Mouse (Mus musculus) liver, postnatal 0 days (tissue): ENCODE measurements at regions not wholly inside any gene's neighbourhood (a gene's known extent, or its start where the extent isn't known, plus 50 kb on each side); places are given as distances from the start of the nearest gene placed in this dataset.

Experiments
- ATAC-seq: fragments of 200-750 bp; cut with Nextera tagmentation; 2 replicates; pipeline ENCODE4 v1.8.0; 2017; ENCODE audit warnings: mild to moderate bottlenecking, moderate library complexity
- DNase-seq: peaks from one replicate; pipeline ENCODE4 v3.0.0-alpha.2; 2016
- H3K27ac ChIP-seq: fragments of 300-500 bp; sonication (generic); 2 replicates; pipeline ENCODE4 v1.5.1; 2014; ENCODE audit warnings: antibody characterized with exemption, moderate library complexity, mild to moderate bottlenecking, low read depth
- H3K27me3 ChIP-seq: fragments of 300-500 bp; sonication (generic); 2 replicates; pipeline ENCODE4 v1.6.1; 2014; ENCODE audit warnings: low read length, control low read depth, mixed read lengths; ENCODE audit not compliant: insufficient read depth
- H3K36me3 ChIP-seq: fragments of 300-500 bp; sonication (generic); replicated peaks from 2 replicates; pipeline ENCODE4 v1.6.1; 2014; ENCODE audit warnings: mild to moderate bottlenecking, control low read depth, low read length, moderate library complexity, mixed read lengths; ENCODE audit not compliant: insufficient read depth
- H3K4me1 ChIP-seq: fragments of 300-500 bp; sonication (generic); 2 replicates; pipeline ENCODE4 v1.6.1; 2014; ENCODE audit warnings: antibody characterized with exemption, mild to moderate bottlenecking, control low read depth; ENCODE audit not compliant: insufficient read depth
- H3K4me2 ChIP-seq: fragments of 300-500 bp; sonication (generic); 2 replicates; pipeline ENCODE4 v1.6.1; 2014; ENCODE audit warnings: low read depth, mild to moderate bottlenecking, low read length, moderate library complexity, mixed read lengths
- H3K4me3 ChIP-seq: fragments of 300-500 bp; sonication (generic); 2 replicates; pipeline ENCODE4 v1.5.1; 2014; ENCODE audit warnings: low read depth, low read length
- H3K9ac ChIP-seq: fragments of 300-500 bp; sonication (generic); replicated peaks from 2 replicates; pipeline ENCODE4 v1.6.1; 2014; ENCODE audit warnings: mild to moderate bottlenecking, moderate library complexity
- H3K9me3 ChIP-seq: fragments of 300-500 bp; sonication (generic); 2 replicates; pipeline ENCODE4 v1.6.1; 2016; ENCODE audit warnings: mild to moderate bottlenecking, control low read depth, low read length, mixed read lengths
- CTCF ChIP-seq: sonication (generic); IDR thresholded peaks from 2 replicates; pipeline ENCODE4 v1.5.1; 2016; ENCODE audit warnings: antibody characterized with exemption, low read depth
- EP300 ChIP-seq: IDR thresholded peaks from 2 replicates; pipeline ENCODE4 v1.6.1; 2016; ENCODE audit warnings: antibody characterized with exemption, low read depth, mild to moderate bottlenecking
- WGBS: fragments of 180-500 bp; shearing (Covaris S2); extraction: QIAGEN DNeasy Blood & Tissue Kit; methylation state at CpG from one replicate; pipeline ENCODE4 v1.1.7; 2014; ENCODE audit not compliant: insufficient replicate concordance; 5-methylcytosine and 5-hydroxymethylcytosine counted together

GRCm38 (mm10) chr8:103851286-103851685 lies 250.1 kb upstream of the Cdh5 start:
- WGBS: 80% methylated on average over 8 of the region's 8 CpGs
- no peak for TF ChIP-seq EP300
- TF ChIP-seq CTCF: no peak

GRCm38 (mm10) chr8:103853048-103853447 lies 248.4 kb upstream of the Cdh5 start:
- Histone ChIP-seq H3K36me3 (no peaks in the 10 kb centered on the region), H3K9me3 (no peaks in the 10 kb centered on the region), H3K27ac (no peak overlapping the region), H3K4me1 (no peaks in the 10 kb centered on the region), H3K27me3 (no peaks in the 10 kb centered on the region), H3K4me3 (no peak overlapping the region), H3K4me2 (no peak overlapping the region), H3K9ac (no peak overlapping the region)
- ATAC-seq: no peak
- TF ChIP-seq CTCF (no peak), EP300 (no peak)
- no peak for DNase-seq
- WGBS: 69% methylated on average over 4 of the region's 4 CpGs

More at GRCm38 (mm10) chr8:103851286-103851685, 250.1 kb upstream of the Cdh5 start:
- H3K36me3 ChIP-seq: no peaks in the 10 kb centered on the region
- H3K4me2 ChIP-seq: no peak overlapping the region
- DNase-seq (no peak), ATAC-seq (no peak)
- no peaks in the 10 kb centered on the region for H3K27me3 ChIP-seq
- H3K4me3 ChIP-seq: no peak overlapping the region
- no peak overlapping the region for H3K27ac ChIP-seq
- no peaks in the 10 kb centered on the region for H3K9me3 ChIP-seq
- H3K9ac ChIP-seq: no peak overlapping the region
- H3K4me1 ChIP-seq: no peaks in the 10 kb centered on the region

- Histone ChIP-seq H3K4me3 (no peak overlapping the region), H3K4me1 (no peaks in the 10 kb centered on the region), H3K36me3 (no peaks in the 10 kb centered on the region), H3K27ac (no peak overlapping the region), H3K4me2 (no peak overlapping the region), H3K9me3 (no peaks in the 10 kb centered on the region), H3K27me3 (no peaks in the 10 kb centered on the region), H3K9ac (no peak overlapping the region)
- TF ChIP-seq CTCF (no peak), EP300 (no peak)
- 73% methylated on average over 9 of the region's 9 CpGs for WGBS
- ATAC-seq (no peak), DNase-seq (no peak)
Observed at GRCm38 (mm10) chr8:103855291-103855690, 246.1 kb upstream of the Cdh5 start.

GRCm38 (mm10) chr8:103859130-103859529 lies 242.3 kb upstream of the Cdh5 start:
- ATAC-seq (no peak), DNase-seq (no peak)
- H3K9ac ChIP-seq: no peak overlapping the region

GRCm38 (mm10) chr8:103873598-103874502 lies 227.6 kb upstream of the Cdh5 start:
- peak; percentile 40 for DNase-seq
- Histone ChIP-seq H3K9me3 (no peaks in the 10 kb centered on the region), H3K4me2 (no peak overlapping the region), H3K9ac (no peak overlapping the region), H3K27ac (no peak overlapping the region), H3K36me3 (no peaks in the 10 kb centered on the region), H3K4me1 (no peaks in the 10 kb centered on the region), H3K27me3 (no peaks in the 10 kb centered on the region), H3K4me3 (no peak overlapping the region)
- 40% methylated on average over 7 of the region's 7 CpGs for WGBS
- ATAC-seq: no peak
- TF ChIP-seq EP300 (no peak), CTCF (no peak)

More at GRCm38 (mm10) chr8:103859130-103859529, 242.3 kb upstream of the Cdh5 start:
- Histone ChIP-seq H3K27me3 (no peaks in the 10 kb centered on the region), H3K27ac (no peak overlapping the region), H3K4me1 (no peaks in the 10 kb centered on the region), H3K36me3 (no peaks in the 10 kb centered on the region), H3K9me3 (no peaks in the 10 kb centered on the region), H3K4me2 (no peak overlapping the region), H3K4me3 (no peak overlapping the region)
- TF ChIP-seq CTCF: no peak
- TF ChIP-seq EP300: no peak
- 71% methylated on average over 1 of the region's 1 CpGs for WGBS

GRCm38 (mm10) chr8:103874506-103874905 lies 226.9 kb upstream of the Cdh5 start:
- no peak overlapping the region for H3K9ac ChIP-seq

More at GRCm38 (mm10) chr8:103874506-103874905, 226.9 kb upstream of the Cdh5 start:
- Histone ChIP-seq H3K27ac (no peak overlapping the region), H3K4me2 (no peak overlapping the region), H3K4me1 (no peaks in the 10 kb centered on the region), H3K4me3 (no peak overlapping the region), H3K27me3 (no peaks in the 10 kb centered on the region), H3K9me3 (no peaks in the 10 kb centered on the region), H3K36me3 (no peaks in the 10 kb centered on the region)
- WGBS: 63% methylated on average over 8 of the region's 8 CpGs
- DNase-seq (no peak), ATAC-seq (no peak)
- TF ChIP-seq EP300 (no peak), CTCF (no peak)
